Mouse (Mus musculus): ENCODE results near the gene Rhox3f.
"Not testable (repeated sequence)": the region's sequence is repeated elsewhere in the genome, so short reads cannot be mapped to it uniquely, and the experiment has no call there.

The Rhox3f gene

DNA sequence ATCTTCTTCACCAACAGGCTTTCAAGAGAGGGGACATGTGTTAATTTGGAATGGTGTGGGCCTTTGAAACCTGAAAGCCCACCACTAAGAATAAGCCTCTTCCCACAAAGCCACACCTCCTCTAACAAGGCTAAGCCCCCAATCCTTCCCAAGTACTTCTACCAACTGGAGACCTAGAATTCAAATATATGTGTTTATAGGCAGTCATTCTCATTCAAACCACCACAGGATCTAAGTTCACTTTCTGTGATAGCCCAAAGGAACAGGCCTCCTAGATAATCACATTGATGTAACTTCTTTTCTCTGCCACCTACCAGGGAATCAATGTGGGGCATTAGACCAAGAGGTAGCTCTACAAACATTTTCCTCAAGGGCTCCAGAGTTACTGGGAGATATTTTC, at the start of gene Rhox3f:
Gene Rhox3f, plus strand, starts transcription at position 301 of the 400 bp plus-strand sequence.
- not testable (repeated sequence) for DNase-seq (ENCODE audit: low spot score in 2 of 2)

DNA sequence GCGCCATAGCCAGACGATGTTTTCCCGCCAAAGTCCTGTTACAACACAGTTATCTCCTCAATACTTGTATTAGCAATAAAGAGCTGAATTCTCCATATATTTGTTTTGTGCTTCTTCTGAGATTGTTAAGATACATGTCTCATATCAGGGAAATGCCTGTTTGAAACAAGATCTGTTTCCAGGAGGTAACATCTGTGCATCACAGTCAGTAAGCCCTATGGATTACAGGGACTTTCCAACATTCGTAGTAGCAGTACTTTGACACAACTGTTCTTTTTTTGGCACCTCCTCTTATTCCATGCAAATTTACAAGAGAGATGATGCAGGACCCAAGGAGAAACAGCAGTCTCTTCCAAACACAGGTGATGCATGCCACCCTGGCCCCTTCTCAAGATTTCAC, 39.1 kb upstream of the Rhox3f start, which contains the start of gene Rhox3e:
Gene Rhox3e, plus strand, starts transcription at position 301 of the 400 bp plus-strand sequence.
- DNase-seq (ENCODE audit: low spot score in 2 of 2), result not testable (repeated sequence)

GRCm38 (mm10) chrX:37557112-37557511, 23.7 kb upstream of the Rhox3f start, which contains the start of gene Rhox4e:
Gene Rhox4e (plus strand): TSS chrX:37557412.
- not testable (repeated sequence) for DNase-seq (ENCODE audit: low spot score in 2 of 2)

- not testable (repeated sequence) for DNase-seq (ENCODE audit: low spot score in 2 of 2)
These were observed 9.7 kb upstream of the Rhox3f start, which contains the start of gene Rhox2f for GRCm38 (mm10) chrX:37571105-37571504. Gene Rhox2f (plus strand): TSS chrX:37571405.

- DNase-seq (ENCODE audit: low spot score in 2 of 2), result not testable (repeated sequence)
These were observed 8.2 kb upstream of the Rhox3f start for GRCm38 (mm10) chrX:37572638-37573037.

- not testable (repeated sequence) for DNase-seq (ENCODE audit: low spot score in 2 of 2)
These were observed 26.8 kb downstream of the Rhox3f start, which contains the start of gene Rhox4f for GRCm38 (mm10) chrX:37607604-37608003. Gene Rhox4f (minus strand): TSS chrX:37607704.

DNA sequence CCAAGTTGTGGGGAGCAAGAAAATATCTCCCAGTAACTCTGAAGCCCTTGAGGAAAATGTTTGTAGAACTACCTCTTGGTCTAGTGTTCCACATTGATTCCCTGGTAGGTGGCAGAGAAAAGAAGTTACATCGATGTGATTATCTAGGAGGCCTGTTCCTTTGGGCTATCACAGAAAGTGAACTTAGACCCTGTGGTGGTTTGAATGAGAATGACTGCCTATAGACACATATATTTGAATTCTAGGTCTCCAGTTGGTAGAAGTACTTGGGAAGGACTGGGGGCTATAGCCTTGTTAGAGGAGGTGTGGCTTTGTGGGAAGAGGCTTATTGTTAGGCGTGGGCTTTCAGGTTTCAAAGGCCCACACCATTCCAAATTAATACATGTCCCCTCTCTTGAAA, 47.7 kb downstream of the Rhox3f start, which contains the start of gene Rhox3g:
Gene Rhox3g, minus strand, starts transcription at position 101 of the 400 bp plus-strand sequence.
- not testable (repeated sequence) for DNase-seq (ENCODE audit: low spot score in 2 of 2)

Data from spleen, postnatal 14 days (tissue).